Comparison of ENCODE assay signal across 18 mouse cellular contexts in genomic region chr6:42186230-42186629, GRCm38 (mm10). TPM values are rescaled to one million over a fixed set of nuclear protein-coding genes. Genes with fewer than 3 reads are reported as not detected.
DNase-seq lines count a peak whose midpoint lies in the region; ATAC-seq and TF ChIP-seq lines count a peak whose summit lies in the region.
"Had no signal": no experiment of that assay in that cellular context is flagged by ENCODE, and none has a peak within 500 bp of the region (broad histone marks: within the 10 kb centered on the region; RNA-seq: fewer than 3 reads in every experiment).

No protein-coding gene starts in this region.

- H3K36me3 ChIP-seq in hindbrain, embryonic 10.5 days: no peaks in the 10 kb centered on the region
- no peaks in the 10 kb centered on the region for H3K36me3 ChIP-seq in hindbrain, embryonic 12.5 days
- no peaks in the 10 kb centered on the region for H3K36me3 ChIP-seq in thymus, adult 2 months (ENCODE audit: control insufficient read depth, insufficient read depth, low read length)
- H3K36me3 ChIP-seq: heart, embryonic 10.5 days had no signal

- no peak overlapping the region for H3K4me2 ChIP-seq in hindbrain, embryonic 12.5 days (replicated peaks)

- 52% methylated on average over 3 of the region's 3 CpGs for WGBS in hindbrain, embryonic 10.5 days
- WGBS in hindbrain, embryonic 12.5 days: 62% methylated on average over 3 of the region's 3 CpGs
- WGBS in thymus, adult 2 months: 38% methylated on average over 3 of the region's 3 CpGs

- no peak for TF ChIP-seq POLR2A in thymus, adult 2 months (IDR thresholded peaks at IDR 0.05; ENCODE audit: control insufficient read depth, extremely low read depth, insufficient read depth, low read length, poor library complexity)

- no peak for TF ChIP-seq CTCF in thymus, adult 2 months (IDR thresholded peaks at IDR 0.05; ENCODE audit: borderline replicate concordance, control insufficient read depth, extremely low read depth, insufficient read depth, low read length, poor library complexity)

- peak; percentile 2 for DNase-seq in hindbrain, embryonic 10.5 days (ENCODE audit: low spot score)
- peak; percentile 13 for DNase-seq in thymus, adult 2 months
- no peak for DNase-seq in thymus, adult 18-20 months
- DNase-seq in right cerebral cortex, postnatal 4 days: no peak
- DNase-seq in Muller cell, postnatal 12 days (ENCODE audit: inconsistent ontology term): no peak
- no peak for DNase-seq in gastrocnemius, postnatal 10 days
- DNase-seq: adrenal gland, postnatal 10 days had no signal

- no peak for ATAC-seq in hindbrain, embryonic 12.5 days (ENCODE audit: low FRiP score)
- 0 out of 2 replicates have a peak, but pooled peaks have one; percentile 37 for ATAC-seq in granulocyte monocyte progenitor cell, adult 5-6 weeks (replicated peaks; ENCODE audit: poor library complexity, severe bottlenecking)
- ATAC-seq: hindbrain, postnatal 0 days had no signal

- no peak overlapping the region for H3K4me3 ChIP-seq in hindbrain, embryonic 10.5 days
- no peak overlapping the region for H3K4me3 ChIP-seq in hindbrain, embryonic 12.5 days
- no peak overlapping the region for H3K4me3 ChIP-seq in thymus, adult 2 months (ENCODE audit: control insufficient read depth, insufficient read depth, low read length)
- H3K4me3 ChIP-seq: erythroblast, embryonic 14.5 days; heart, embryonic 10.5 days; megakaryocyte, embryonic 14.5 days had no signal

- H3K27ac ChIP-seq in hindbrain, embryonic 10.5 days: no peak overlapping the region
- H3K27ac ChIP-seq in hindbrain, embryonic 12.5 days: no peak overlapping the region
- no peak overlapping the region for H3K27ac ChIP-seq in thymus, adult 2 months (ENCODE audit: control insufficient read depth, insufficient read depth, low read length)
- H3K27ac ChIP-seq: heart, embryonic 10.5 days; hindbrain, postnatal 0 days had no signal

- no peaks in the 10 kb centered on the region for H3K9me3 ChIP-seq in hindbrain, embryonic 10.5 days
- no peaks in the 10 kb centered on the region for H3K9me3 ChIP-seq in hindbrain, embryonic 12.5 days (replicated peaks)
- H3K9me3 ChIP-seq: heart, embryonic 10.5 days; megakaryocyte, embryonic 14.5 days had no signal

- H3K4me1 ChIP-seq in hindbrain, embryonic 10.5 days (replicated peaks): no peaks in the 10 kb centered on the region
- no peaks in the 10 kb centered on the region for H3K4me1 ChIP-seq in hindbrain, embryonic 12.5 days
- no peaks in the 10 kb centered on the region for H3K4me1 ChIP-seq in thymus, adult 2 months (replicated peaks; ENCODE audit: control insufficient read depth, insufficient read depth, low read length)
- H3K4me1 ChIP-seq: heart, embryonic 10.5 days had no signal

- H3K9ac ChIP-seq in hindbrain, embryonic 12.5 days: no peak overlapping the region

- H3K27me3 ChIP-seq in hindbrain, embryonic 10.5 days (ENCODE audit: insufficient read depth, poor library complexity, severe bottlenecking): no peaks in the 10 kb centered on the region
- no peaks in the 10 kb centered on the region for H3K27me3 ChIP-seq in hindbrain, embryonic 12.5 days
- no peaks in the 10 kb centered on the region for H3K27me3 ChIP-seq in thymus, adult 2 months (ENCODE audit: control insufficient read depth, insufficient read depth, low read length)
- H3K27me3 ChIP-seq: megakaryocyte, embryonic 14.5 days had no signal

RNA-seq across cellular contexts. Expression of gene Tas2r144, which starts 28.9 kb away (rescaled TPM):
- not detected in 2 replicates for polyA plus RNA-seq in hindbrain, embryonic 10.5 days (2016; fragmentation: Nextera tagmentation; extraction: Ambion mirVana)
- polyA plus RNA-seq in hindbrain, embryonic 12.5 days (2016; fragmentation: Nextera tagmentation; extraction: Ambion mirVana): not detected in 2 replicates
- polyA plus RNA-seq in thymus, adult 2 months (2012; rRNA removed): not detected in 2 replicates
- not detected in 2 replicates for total RNA-seq in granulocyte monocyte progenitor cell, adult 5-6 weeks (2014; fragmentation: Nextera tagmentation)
- total RNA-seq in granulocyte monocyte progenitor cell, adult 5-6 weeks (2017): not detected in 2 replicates
- total RNA-seq in gastrocnemius, postnatal 10 days (2021): not detected
- total RNA-seq: adrenal gland, postnatal 10 days; hindbrain, postnatal 0 days; left cerebral cortex, postnatal 14 days had no signal
- polyA plus RNA-seq: cortical plate, adult 2 months; erythroblast, embryonic 14.5 days; frontal cortex, adult 2 months; heart, embryonic 10.5 days; hindbrain, postnatal 0 days; liver, embryonic 16.5 days; spleen, adult 2 months had no signal

RNA-seq across cellular contexts. Expression of gene Tas2r139, which starts 45.5 kb away (rescaled TPM):
- polyA plus RNA-seq in hindbrain, embryonic 10.5 days (2016; fragmentation: Nextera tagmentation; extraction: Ambion mirVana): not detected in 2 replicates
- not detected in 2 replicates for polyA plus RNA-seq in hindbrain, embryonic 12.5 days (2016; fragmentation: Nextera tagmentation; extraction: Ambion mirVana)
- polyA plus RNA-seq in thymus, adult 2 months (2012; rRNA removed): not detected in 2 replicates
- total RNA-seq in granulocyte monocyte progenitor cell, adult 5-6 weeks (2014; fragmentation: Nextera tagmentation): not detected in 2 replicates
- total RNA-seq in granulocyte monocyte progenitor cell, adult 5-6 weeks (2017): not detected in 2 replicates
- total RNA-seq in gastrocnemius, postnatal 10 days (2021): not detected
- total RNA-seq: adrenal gland, postnatal 10 days; hindbrain, postnatal 0 days; left cerebral cortex, postnatal 14 days had no signal
- polyA plus RNA-seq: cortical plate, adult 2 months; erythroblast, embryonic 14.5 days; frontal cortex, adult 2 months; heart, embryonic 10.5 days; hindbrain, postnatal 0 days; liver, embryonic 16.5 days; spleen, adult 2 months had no signal

RNA-seq across cellular contexts. Expression of gene Gstk1, which starts 59.5 kb away (rescaled TPM):
- 16.5 and 17.7 TPM in 2 replicates for polyA plus RNA-seq in hindbrain, embryonic 10.5 days (2016; fragmentation: Nextera tagmentation; extraction: Ambion mirVana)
- polyA plus RNA-seq in hindbrain, embryonic 12.5 days (2016; fragmentation: Nextera tagmentation; extraction: Ambion mirVana): 16.2 and 18.8 TPM in 2 replicates
- 9.7 and 11.7 TPM in 2 replicates for polyA plus RNA-seq in thymus, adult 2 months (2012; rRNA removed)
- total RNA-seq in granulocyte monocyte progenitor cell, adult 5-6 weeks (2014; fragmentation: Nextera tagmentation): 10.5 and 16.7 TPM in 2 replicates
- 4.9 and 6.4 TPM in 2 replicates for total RNA-seq in granulocyte monocyte progenitor cell, adult 5-6 weeks (2017)
- 10 to 100 TPM; 10.9 to 12.7 TPM for total RNA-seq in gastrocnemius, postnatal 10 days (2021)

Comparison
In these comparisons a context has a peak if more than half of its experiments do, and no peak if none do; other contexts are left out.
1. DNase-seq: peak in hindbrain, embryonic 10.5 days (single experiment) and thymus, adult 2 months (single experiment); none in thymus, adult 18-20 months (0 of 2), right cerebral cortex, postnatal 4 days (single experiment), Muller cell, postnatal 12 days (single experiment) and gastrocnemius, postnatal 10 days (single experiment).